Mouse (Mus musculus): Measurements from ENCODE around the gene Lpcat3. TPM values are rescaled to one million over a fixed set of nuclear protein-coding genes. Genes with fewer than 3 reads are reported as not detected.
"Not testable (repeated sequence)": the region's sequence is repeated elsewhere in the genome, so short reads cannot be mapped to it uniquely, and the experiment has no call there.

Gene Lpcat3
- 41.0 and 53.6 TPM in 2 replicates for polyA plus RNA-seq (2015; fragmentation: Nextera tagmentation; extraction: Ambion mirVana)

- Histone ChIP-seq H3K4me1 (replicated peaks) (peaks cover 16% of the 10 kb centered on the region), H3K9ac (peak within 1 kb of the TSS; percentile 65), H3K27me3 (no peaks in the 10 kb centered on the region), H3K9me3 (replicated peaks) (no peaks in the 10 kb centered on the region), H3K27ac (peak within 1 kb of the TSS; percentile 90), H3K4me3 (peak within 1 kb of the TSS; percentile 72), H3K36me3 (no peaks in the 10 kb centered on the region), H3K4me2 (peak within 1 kb of the TSS; percentile 78)
- peak; percentile 97 for ATAC-seq (replicated peaks; ENCODE audit: insufficient number of reproducible peaks, insufficient read depth, low FRiP score, low read depth)
- WGBS = under 1% methylated on average over 50 of the region's 87 CpGs
These were observed at the start of gene Lpcat3 for GRCm38 (mm10) chr6:124662477-124663423. Gene Lpcat3 (plus strand): TSS chr6:124663027.

GRCm38 (mm10) chr6:124625612-124626011 lies 37.2 kb upstream of the Lpcat3 start:
- Histone ChIP-seq H3K9me3 (replicated peaks) (no peaks in the 10 kb centered on the region), H3K9ac (no peak overlapping the region), H3K27me3 (no peaks in the 10 kb centered on the region), H3K36me3 (no peaks in the 10 kb centered on the region), H3K4me2 (no peak overlapping the region), H3K27ac (no peak overlapping the region), H3K4me1 (replicated peaks) (no peaks in the 10 kb centered on the region), H3K4me3 (no peak overlapping the region)
- 78% methylated on average over 13 of the region's 13 CpGs for WGBS
- no peak for ATAC-seq (replicated peaks; ENCODE audit: insufficient number of reproducible peaks, insufficient read depth, low FRiP score, low read depth)

- not testable (repeated sequence) for H3K36me3 ChIP-seq; H3K9me3 ChIP-seq (replicated peaks); ATAC-seq (replicated peaks; ENCODE audit: insufficient number of reproducible peaks, insufficient read depth, low FRiP score, low read depth); H3K4me1 ChIP-seq (replicated peaks); H3K4me2 ChIP-seq; H3K27ac ChIP-seq; H3K9ac ChIP-seq; H3K4me3 ChIP-seq; H3K27me3 ChIP-seq
- 26% methylated on average over 1 of the region's 1 CpGs for WGBS
These were observed 36.6 kb upstream of the Lpcat3 start for GRCm38 (mm10) chr6:124626184-124626583.

- no peaks in the 10 kb centered on the region for H3K9me3 ChIP-seq (replicated peaks)
- no peak for ATAC-seq (replicated peaks; ENCODE audit: insufficient number of reproducible peaks, insufficient read depth, low FRiP score, low read depth)
- WGBS = 72% methylated on average over 4 of the region's 4 CpGs
- H3K36me3 ChIP-seq = no peaks in the 10 kb centered on the region
- H3K4me1 ChIP-seq (replicated peaks) = no peaks in the 10 kb centered on the region
- H3K27ac ChIP-seq = no peak overlapping the region
- no peak overlapping the region for H3K9ac ChIP-seq
- no peak overlapping the region for H3K4me2 ChIP-seq
- no peak overlapping the region for H3K4me3 ChIP-seq
- no peaks in the 10 kb centered on the region for H3K27me3 ChIP-seq
These were observed 32.1 kb upstream of the Lpcat3 start for GRCm38 (mm10) chr6:124630763-124631162.

GRCm38 (mm10) chr6:124635985-124636384 lies 26.8 kb upstream of the Lpcat3 start, which contains the start of gene C1s2:
Gene C1s2 (minus strand): TSS chr6:124636085.
- not testable (repeated sequence) for H3K4me2 ChIP-seq; H3K27ac ChIP-seq; ATAC-seq (replicated peaks; ENCODE audit: insufficient number of reproducible peaks, insufficient read depth, low FRiP score, low read depth); H3K4me1 ChIP-seq (replicated peaks); H3K9me3 ChIP-seq (replicated peaks); H3K36me3 ChIP-seq; H3K27me3 ChIP-seq; H3K9ac ChIP-seq; H3K4me3 ChIP-seq
- 70% methylated on average over 2 of the region's 2 CpGs for WGBS

- H3K9ac ChIP-seq; ATAC-seq (replicated peaks; ENCODE audit: insufficient number of reproducible peaks, insufficient read depth, low FRiP score, low read depth); H3K27me3 ChIP-seq; H3K4me1 ChIP-seq (replicated peaks); H3K4me3 ChIP-seq; H3K36me3 ChIP-seq; H3K27ac ChIP-seq; H3K9me3 ChIP-seq (replicated peaks); H3K4me2 ChIP-seq: not testable (repeated sequence)
- 34% methylated on average over 6 of the region's 6 CpGs for WGBS
These were observed 25.9 kb upstream of the Lpcat3 start for GRCm38 (mm10) chr6:124636858-124637460.

GRCm38 (mm10) chr6:124640041-124640440 lies 22.8 kb upstream of the Lpcat3 start:
- no peak overlapping the region for H3K27ac ChIP-seq
- H3K9ac ChIP-seq = no peak overlapping the region
- H3K4me2 ChIP-seq = no peak overlapping the region
- ATAC-seq (replicated peaks; ENCODE audit: insufficient number of reproducible peaks, insufficient read depth, low FRiP score, low read depth) = no peak
- no peaks in the 10 kb centered on the region for H3K36me3 ChIP-seq
- 71% methylated on average over 4 of the region's 4 CpGs for WGBS
- no peaks in the 10 kb centered on the region for H3K9me3 ChIP-seq (replicated peaks)
- no peaks in the 10 kb centered on the region for H3K27me3 ChIP-seq
- no peaks in the 10 kb centered on the region for H3K4me1 ChIP-seq (replicated peaks)
- no peak overlapping the region for H3K4me3 ChIP-seq

- Histone ChIP-seq H3K27ac (no peak overlapping the region), H3K36me3 (no peaks in the 10 kb centered on the region), H3K9ac (no peak overlapping the region), H3K4me2 (no peak overlapping the region), H3K27me3 (no peaks in the 10 kb centered on the region), H3K9me3 (replicated peaks) (no peaks in the 10 kb centered on the region), H3K4me3 (no peak overlapping the region), H3K4me1 (replicated peaks) (no peaks in the 10 kb centered on the region)
- ATAC-seq (replicated peaks; ENCODE audit: insufficient number of reproducible peaks, insufficient read depth, low FRiP score, low read depth) = no peak
- WGBS = 34% methylated on average over 8 of the region's 8 CpGs
These were observed 21.8 kb upstream of the Lpcat3 start for GRCm38 (mm10) chr6:124640997-124641396.

- 59% methylated on average over 1 of the region's 1 CpGs for WGBS
- H3K4me3 ChIP-seq = no peak overlapping the region
- no peak overlapping the region for H3K27ac ChIP-seq
- no peak for ATAC-seq (replicated peaks; ENCODE audit: insufficient number of reproducible peaks, insufficient read depth, low FRiP score, low read depth)
- no peak overlapping the region for H3K4me2 ChIP-seq
- no peak overlapping the region for H3K9ac ChIP-seq
- no peaks in the 10 kb centered on the region for H3K36me3 ChIP-seq
- H3K27me3 ChIP-seq = no peaks in the 10 kb centered on the region
- no peaks in the 10 kb centered on the region for H3K9me3 ChIP-seq (replicated peaks)
- no peaks in the 10 kb centered on the region for H3K4me1 ChIP-seq (replicated peaks)
These were observed 16.4 kb upstream of the Lpcat3 start for GRCm38 (mm10) chr6:124646394-124646793.

GRCm38 (mm10) chr6:124655893-124656292 lies 6.9 kb upstream of the Lpcat3 start:
- 44% methylated on average over 6 of the region's 6 CpGs for WGBS
- Histone ChIP-seq H3K9ac (no peak overlapping the region), H3K36me3 (no peaks in the 10 kb centered on the region), H3K4me2 (no peak overlapping the region), H3K4me1 (replicated peaks) (no peaks in the 10 kb centered on the region), H3K9me3 (replicated peaks) (no peaks in the 10 kb centered on the region), H3K27ac (no peak overlapping the region), H3K4me3 (no peak overlapping the region), H3K27me3 (no peaks in the 10 kb centered on the region)
- no peak for ATAC-seq (replicated peaks; ENCODE audit: insufficient number of reproducible peaks, insufficient read depth, low FRiP score, low read depth)

- peaks cover 4% of the 10 kb centered on the region; the same call in 1 of the 2 replicates for H3K4me1 ChIP-seq (replicated peaks)
These were observed 4.8 kb upstream of the Lpcat3 start for GRCm38 (mm10) chr6:124658067-124658466.

More at GRCm38 (mm10) chr6:124658067-124658466, 4.8 kb upstream of the Lpcat3 start:
- no peaks in the 10 kb centered on the region for H3K9me3 ChIP-seq (replicated peaks)
- no peak overlapping the region for H3K4me3 ChIP-seq
- no peak for ATAC-seq (replicated peaks; ENCODE audit: insufficient number of reproducible peaks, insufficient read depth, low FRiP score, low read depth)
- WGBS = 57% methylated on average over 2 of the region's 2 CpGs
- H3K4me2 ChIP-seq = no peak overlapping the region
- no peak overlapping the region for H3K27ac ChIP-seq
- H3K9ac ChIP-seq = no peak overlapping the region
- no peaks in the 10 kb centered on the region for H3K36me3 ChIP-seq
- H3K27me3 ChIP-seq = no peaks in the 10 kb centered on the region
